Mouse (Mus musculus) spleen, adult 18-20 months (tissue): ENCODE results near the gene Exosc7.

Source experiments
- DNase-seq, 2 experiments: peaks; one replicate each; pipeline ENCODE4 v3.0.0; 2022; ENCODE audit warnings: mixed read lengths in 2 of 2

Exosc7 gene

DNA sequence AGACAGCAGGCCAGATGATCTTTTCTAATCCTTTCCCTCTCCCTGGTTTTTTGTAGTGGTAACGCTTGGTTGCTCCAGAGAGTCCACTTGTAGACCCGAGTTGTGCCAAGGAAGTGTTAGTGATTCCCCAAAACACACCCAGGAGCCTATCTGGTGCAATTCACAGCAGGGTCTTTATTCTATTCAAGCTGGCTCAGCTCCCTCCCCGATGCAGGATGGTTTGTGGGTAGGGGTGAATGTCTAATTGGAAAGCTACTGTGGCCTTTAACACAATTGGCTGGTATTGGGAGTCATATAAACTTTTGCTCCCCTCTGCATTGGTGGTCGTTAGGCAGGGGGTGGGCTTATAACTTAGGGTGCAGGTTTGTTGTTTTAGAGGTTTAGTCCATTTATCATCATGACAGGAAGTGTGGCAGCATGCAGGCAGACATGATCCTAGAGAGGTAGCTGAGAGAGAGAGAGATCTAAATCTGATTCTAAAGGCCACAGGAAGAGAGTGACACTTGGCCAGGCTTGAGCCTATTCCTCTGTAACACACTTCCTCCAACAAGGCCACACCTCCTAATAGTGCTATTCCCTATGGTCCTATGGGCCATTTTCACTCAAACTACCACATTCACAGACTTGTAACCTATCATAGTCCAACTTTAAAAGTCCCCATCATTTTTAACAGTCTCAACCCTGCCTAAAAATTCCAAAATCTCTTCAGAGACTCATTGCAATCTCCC is 27.0 kb downstream of the Exosc7 start:
- no peak for DNase-seq

DNA sequence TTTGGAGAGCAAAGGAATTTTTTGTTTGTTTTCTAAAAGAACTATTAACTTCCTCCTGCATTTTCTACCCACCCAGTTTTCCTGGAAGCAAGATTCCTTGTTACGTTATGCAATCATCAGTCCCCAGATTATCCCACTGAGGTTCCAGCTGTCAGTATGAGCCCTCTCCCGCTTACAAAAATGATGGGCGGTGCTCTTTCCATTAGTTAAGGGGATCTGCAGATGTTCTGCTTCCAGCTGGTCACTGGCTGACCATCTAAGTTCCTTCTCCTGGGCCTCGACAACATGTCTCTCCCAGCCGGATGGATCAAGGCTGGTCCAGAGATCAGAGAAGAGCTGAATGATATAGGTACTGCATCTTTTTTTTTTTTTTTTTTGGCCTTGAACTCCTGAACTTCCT is 35.4 kb downstream of the Exosc7 start:
- no peak for DNase-seq

DNA sequence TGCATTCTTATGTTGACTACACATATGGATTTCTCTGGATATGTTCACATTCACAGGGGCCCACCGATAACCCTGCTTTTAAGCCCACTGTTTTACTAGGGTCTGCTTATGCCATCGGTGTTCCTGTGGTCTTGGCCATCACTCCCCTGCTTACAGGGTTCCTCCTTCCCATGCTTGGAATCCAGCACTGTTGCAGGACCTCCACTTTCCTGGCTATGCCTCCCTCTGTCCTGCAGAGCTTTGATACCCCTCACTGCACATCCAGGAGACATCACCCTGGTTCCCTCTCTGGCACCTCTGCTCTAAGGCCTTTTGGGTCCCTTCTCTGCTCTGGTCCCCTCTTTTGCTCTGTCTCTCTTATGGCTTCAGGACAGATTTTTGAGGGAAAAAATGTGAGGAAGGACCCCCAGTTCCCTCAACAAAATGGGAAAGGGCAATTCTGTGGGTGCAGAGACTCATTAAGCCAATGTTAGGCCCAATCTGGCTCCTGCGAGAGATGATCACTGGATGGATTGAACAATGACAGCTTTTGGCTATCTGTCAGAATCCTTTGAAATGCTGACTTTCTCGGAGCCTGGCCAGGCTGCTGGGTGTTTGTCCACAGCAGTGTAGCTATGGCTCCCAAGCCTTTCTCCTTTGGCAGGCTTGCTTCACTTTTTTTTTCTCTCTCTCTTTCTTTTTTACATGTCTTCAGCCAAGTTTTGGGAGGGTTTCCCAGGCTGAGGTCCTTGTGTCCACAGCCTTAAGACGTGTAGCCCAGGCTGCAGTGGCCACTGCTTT is 37.4 kb downstream of the Exosc7 start, which contains the start of gene Clec3b:
Gene Clec3b (plus strand): TSS at position 706 of the 780 bp plus-strand sequence.
- no peak for DNase-seq

DNA sequence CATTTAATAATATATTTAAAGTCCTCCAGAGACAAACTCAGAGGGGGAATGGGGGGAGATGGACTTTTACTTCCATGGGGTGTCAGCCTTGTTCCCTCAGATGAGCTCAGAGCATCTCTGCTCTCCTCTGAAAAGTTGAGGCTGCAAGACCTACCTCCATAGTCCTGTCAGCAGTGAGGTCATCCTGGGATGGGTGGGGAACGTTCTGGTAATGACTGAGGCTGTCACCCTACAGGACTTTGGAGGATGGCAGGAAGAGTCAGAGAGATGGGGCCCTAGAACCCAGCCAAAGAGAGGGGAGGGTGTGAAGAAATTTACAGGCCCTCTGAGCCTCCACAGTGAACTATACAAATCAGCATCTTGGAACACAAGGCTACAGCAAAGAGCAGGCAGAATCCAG is 38.5 kb downstream of the Exosc7 start:
- no peak for DNase-seq

DNA sequence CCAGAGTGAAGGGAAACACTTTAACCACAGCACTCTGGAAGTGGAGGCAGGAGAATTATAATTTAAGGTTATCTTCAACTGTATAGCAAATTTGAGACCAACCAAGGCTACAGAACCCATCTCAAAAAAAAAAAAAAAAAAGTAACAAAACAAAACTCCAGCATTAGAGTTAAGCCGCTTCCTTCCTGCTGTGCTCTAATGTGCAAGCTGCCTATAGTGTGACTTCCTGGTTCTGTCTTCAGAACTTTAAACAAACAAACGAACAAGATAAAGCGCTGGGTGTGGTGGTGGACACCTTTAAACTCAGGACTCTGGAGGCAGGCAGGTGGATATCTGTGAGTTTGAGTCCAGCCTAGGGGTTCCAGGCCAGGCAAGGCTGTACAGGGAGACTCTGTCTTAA is 39.0 kb downstream of the Exosc7 start:
- DNase-seq = no peak

DNA sequence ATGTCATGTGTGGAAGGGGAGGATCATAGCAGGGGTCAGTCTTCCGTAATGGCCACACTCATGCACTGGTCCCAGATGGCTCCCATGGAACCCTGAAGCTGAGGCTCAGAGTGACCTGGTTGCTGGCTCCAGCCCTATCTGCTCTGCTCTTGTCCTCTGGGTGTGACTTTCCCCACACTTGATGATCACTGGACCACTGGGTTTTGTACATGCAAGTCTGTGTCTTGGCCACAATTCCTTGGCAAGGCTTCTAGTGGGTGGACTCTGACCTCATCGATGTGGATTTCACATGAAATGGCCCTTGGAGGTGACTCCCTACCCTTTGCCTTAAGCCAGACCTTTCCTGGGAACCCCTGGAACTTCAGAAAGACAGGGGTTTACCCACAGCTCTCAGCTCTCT is 40.1 kb downstream of the Exosc7 start:
- DNase-seq = no peak

DNA sequence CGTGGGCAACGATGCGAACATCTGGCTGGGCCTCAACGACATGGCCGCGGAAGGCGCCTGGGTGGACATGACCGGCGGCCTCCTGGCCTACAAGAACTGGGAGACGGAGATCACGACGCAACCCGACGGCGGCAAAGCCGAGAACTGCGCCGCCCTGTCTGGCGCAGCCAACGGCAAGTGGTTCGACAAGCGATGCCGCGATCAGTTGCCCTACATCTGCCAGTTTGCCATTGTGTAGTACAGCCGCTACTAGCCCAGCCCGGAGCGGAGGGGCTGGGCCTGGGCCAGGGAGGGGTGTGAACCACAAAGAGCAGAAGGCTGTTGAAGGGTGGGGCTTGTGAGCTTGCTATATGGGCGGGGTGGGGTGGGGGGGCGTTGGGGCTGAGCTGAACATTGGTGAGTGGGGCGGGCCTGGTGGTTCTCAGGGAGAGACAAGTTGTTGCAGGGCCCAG is 43.9 kb downstream of the Exosc7 start:
- DNase-seq = peak; percentile 22

DNA sequence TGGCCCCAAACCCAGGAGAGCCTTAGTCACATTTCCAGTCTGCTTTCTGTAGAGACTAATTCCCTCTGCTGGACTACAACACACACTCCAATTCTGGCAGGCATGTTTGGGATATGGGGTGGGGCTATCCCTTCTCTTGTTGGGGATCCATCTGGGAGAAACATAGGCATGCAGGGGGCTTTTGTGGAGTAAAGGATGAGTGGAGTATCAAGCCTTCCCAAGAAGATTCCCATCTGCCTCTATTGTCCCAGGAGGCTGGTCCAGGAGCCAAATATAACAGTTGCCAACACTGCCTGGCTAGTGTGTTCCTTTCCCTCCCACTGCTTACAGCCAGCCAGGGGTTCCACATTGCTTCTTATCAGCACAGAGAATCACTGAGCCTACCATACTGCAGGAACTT is 44.7 kb downstream of the Exosc7 start:
- no peak for DNase-seq

DNA sequence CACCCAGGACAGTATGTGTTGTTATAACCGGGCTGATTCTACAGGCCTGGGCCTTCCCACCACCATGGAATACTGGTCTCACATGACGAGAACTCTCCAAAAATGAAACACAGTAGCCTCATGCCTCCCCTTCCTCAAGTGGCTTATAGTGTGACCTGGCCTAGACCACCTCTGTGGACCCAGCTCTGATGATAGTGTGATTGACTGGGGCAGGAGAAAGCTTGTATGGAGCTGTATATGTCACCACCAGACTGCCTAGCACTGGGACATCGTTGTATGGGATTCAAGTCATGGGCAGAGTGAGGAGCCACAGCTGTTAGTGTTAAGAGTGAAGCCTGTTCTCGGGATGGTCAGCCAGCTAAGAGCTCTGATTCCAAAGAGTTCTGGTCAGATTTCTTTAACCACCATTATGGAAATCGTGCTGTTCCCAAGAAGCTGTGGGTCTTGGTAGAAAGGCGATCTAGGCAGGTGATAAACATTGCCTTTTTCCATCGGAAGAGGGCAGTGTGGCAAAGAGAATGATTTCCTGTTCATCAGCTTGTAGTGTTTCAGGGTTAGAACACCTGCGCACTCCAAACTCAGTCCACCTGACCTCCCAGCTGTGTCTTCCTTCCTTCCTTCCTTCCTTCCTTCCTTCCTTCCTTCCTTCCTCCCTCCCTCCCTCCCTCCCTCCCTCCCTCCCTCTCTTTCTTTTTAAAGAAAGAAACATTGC is 45.3 kb downstream of the Exosc7 start:
- no peak for DNase-seq

DNA sequence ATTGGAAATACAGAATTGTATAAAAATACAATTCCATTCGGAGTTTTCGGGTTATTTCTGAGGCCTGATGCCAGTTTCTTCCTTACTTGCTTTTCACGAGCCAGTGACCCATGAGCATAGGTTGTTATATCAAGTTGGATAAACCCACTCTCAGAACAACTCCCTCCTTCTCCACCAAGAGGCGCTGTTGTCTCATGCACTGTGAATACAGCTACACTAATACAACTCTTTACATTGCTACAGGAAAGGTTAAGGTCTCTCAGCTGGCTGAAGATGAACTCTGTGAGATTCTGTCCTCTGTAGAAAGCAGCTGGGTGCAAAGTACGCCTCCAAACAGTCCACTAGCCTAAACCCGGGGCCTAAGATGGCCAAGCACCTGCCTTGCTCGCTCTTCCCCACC is 46.3 kb downstream of the Exosc7 start:
- DNase-seq = peak in 1 of 2 experiments; percentile 21

DNA sequence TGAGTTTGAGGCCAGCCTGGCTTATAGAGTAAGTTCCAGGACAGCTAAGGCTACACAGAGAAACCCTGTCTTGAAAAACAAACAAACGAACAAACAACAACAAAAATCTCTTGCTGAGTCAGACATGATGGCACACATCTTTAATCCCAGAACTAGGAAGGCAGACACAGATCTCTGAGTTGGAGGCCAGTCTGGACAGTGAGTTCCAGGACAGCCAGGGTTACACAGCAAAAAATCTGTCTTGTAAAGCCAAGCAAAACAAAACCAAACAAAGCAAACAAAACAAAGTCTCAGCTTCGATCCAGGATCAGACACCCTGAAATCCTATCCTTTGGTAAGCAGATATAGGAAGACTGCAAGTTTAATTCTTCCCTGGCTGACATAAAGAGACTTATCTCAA is 48.8 kb downstream of the Exosc7 start:
- no peak for DNase-seq

DNA sequence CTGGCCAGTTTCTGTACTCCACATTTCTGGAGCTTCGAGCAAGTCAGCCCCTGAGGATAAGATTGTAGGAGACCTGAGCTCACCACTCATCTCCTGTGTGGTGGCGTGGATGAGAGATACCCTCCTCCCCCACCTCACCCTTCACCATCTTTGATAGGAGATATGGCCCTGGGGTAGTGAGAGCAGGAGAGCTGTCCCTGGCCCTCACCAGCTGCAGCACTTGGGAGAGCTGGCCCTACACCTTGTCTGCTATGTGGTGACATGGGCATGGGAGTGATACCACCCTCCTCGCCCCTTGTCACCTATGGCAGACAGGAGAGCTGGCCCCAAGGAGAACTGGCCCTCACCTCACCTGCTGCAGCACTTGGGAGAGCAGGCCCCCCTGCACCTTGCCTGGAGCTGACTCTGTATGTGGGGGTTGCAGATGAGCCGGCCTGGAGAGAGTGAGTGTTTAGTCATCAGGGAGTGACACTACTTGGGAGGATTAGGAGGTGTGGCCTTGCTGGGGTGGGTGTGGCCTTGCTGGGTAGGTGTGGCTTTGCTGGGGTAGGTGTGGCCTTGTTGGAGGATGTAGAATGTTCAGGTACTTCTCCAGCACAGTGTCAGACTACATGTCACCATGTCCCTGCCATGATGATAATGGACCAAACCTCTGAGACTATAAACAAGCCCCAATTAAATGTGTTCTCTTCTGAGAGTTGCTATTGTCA is 50.1 kb downstream of the Exosc7 start:
- DNase-seq = no peak

DNA sequence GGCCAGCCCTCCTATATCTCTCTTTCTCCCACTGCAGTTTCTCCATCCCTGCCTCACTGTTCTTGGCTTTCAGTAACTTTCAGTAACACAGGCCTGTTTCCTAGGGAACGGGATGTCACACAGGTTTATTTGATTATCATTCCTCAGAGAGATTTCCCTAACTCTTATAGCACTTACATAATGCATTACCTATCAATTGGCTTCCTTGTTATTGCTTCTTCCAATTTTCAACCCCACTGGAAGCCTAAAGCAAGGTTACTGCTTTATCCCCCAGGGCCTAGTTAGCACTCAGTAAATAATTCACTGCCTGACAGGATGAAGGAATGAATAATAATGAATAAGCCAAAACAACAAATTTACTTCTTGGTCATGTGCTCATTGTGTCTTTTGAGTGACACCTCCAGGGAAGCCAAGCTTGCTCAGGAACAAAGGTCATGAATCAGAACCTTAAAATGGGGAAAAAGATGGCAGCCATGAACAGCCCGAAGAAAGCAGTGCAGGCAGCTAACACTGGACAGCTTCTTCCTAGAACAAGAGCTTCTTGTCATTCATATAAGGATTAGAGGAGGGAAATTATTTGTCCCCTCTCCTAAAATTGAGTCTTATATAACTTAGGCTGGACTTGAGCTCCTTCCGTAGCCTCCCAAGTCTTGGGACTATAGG is 52.9 kb downstream of the Exosc7 start:
- no peak for DNase-seq

DNA sequence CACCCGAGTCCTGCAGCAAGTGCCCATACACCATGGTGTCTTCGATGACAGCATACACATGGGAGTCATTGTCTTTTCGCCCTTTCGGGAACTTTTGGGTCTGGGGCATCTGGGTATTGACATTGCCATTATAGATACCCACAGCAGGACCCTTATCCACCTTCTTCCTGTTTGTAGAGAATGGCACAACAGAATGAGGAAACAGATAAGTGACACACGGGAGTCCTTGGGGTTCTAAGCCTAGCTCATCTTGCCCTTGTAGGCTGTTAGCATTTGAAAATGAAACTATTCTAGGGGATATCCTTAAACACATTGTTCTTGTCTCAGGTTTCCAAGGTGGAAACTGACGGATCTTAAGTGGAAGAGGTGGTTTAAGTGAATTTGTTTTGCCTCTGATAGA is 60.7 kb downstream of the Exosc7 start:
- no peak for DNase-seq

DNA sequence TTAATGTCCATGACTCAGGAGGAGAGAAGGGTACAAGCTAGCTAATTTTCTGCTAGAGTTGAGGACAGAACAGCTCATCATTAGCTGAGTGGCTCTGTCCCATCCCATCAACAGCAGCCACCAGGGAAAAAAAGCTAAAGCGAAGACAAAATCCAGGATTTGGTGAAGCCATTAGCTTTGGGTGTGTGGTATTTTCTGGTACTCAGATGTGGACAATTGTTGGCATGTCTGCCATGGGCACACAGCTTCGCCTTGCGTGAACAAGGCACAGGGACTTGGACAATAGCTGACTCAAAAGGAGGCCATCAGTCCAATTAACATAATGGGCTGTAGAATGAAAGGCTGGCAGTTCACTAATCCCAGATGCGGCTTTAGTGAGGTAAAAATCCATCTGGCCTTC is 61.3 kb downstream of the Exosc7 start:
- DNase-seq = no peak

DNA sequence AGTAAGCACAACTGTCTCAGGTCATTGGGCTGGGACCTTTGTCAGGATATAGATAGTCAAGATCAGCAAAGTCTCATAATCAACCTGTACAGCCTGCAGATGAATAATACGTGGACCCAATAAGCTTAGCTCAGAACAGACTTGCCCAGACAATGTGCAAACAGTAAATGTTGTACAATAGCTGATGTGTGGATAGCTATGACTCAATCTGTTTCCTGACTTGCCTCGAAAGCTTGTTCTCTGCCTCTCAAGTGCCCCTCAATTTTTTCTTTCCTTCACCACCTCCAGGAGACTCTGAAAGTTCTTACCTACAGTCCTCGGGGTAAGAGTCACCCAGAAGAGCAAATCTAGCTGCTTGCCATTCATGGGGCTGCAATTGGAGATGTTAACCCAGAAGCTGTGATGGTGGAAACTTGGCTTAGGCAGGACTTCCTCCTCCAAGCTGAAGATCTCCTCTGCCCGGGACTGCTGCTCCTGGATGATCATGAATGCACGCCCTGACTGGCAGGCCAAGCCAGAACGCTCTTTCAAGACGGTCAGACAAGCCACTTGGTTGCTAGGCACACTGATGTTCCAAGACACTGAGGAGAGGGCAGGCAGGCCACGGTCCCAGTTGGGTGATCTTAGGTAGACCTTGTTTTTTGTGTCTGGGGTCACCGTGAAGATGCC is 64.5 kb downstream of the Exosc7 start:
- DNase-seq = no peak

DNA sequence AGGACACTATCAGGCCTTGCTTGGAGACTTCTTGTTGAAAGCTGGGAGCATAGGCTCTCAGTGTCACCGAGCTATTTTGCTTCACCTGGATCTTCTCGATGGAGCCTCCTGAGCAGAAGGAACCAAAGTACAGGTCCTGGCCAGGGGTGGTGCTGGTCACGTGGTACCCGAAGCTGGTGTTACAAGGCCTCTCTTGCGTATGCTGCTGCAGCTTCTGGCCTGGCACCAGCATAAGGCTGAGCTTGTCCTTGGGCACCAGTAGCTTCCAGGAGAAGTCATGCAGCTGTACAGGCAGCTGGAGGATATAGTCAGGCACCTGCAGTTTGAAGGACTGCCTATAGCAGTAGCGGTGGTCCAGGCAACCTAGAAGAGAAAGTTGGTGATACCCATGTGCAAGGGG is 67.0 kb downstream of the Exosc7 start:
- DNase-seq = no peak

DNA sequence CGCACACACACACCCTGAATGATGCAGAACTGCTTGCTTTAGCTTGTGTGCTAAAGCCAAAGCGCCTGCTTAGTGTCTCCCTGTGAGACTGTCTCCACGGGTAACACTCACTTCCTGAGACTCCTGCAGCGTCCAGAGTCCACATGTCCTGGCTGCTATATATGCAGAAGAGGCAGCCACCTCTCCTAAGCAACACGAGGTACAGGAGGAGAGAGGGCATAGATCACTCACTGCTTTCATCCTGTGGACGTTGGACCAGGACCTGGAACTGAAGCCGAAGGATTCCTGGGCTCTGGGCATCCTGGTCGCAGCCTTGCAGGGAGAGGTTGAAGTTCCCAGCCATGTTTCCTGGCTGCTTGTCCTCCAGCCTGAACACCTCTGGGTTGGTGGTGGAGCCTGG is 70.2 kb downstream of the Exosc7 start:
- no peak for DNase-seq

DNA sequence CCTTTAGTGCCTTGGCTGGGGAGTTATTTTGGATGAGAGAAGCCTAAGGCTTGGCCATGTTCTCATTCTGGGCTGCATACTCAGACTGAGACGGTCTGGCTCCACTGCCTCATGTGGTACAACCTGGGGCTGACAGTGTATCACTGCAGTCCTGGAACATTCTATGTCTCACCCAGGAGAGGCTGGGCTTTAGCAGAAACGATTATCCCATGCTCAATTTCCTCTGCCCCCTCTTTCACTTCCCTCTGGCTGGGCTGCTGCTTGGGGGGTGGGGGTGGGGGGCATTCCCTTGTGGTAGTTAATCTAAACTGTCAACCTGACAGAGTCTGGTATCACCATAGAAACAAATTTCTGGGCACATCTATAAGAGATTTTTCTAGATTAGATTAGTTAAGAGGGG is 72.5 kb downstream of the Exosc7 start:
- no peak for DNase-seq
